In the genomic region with DNA sequence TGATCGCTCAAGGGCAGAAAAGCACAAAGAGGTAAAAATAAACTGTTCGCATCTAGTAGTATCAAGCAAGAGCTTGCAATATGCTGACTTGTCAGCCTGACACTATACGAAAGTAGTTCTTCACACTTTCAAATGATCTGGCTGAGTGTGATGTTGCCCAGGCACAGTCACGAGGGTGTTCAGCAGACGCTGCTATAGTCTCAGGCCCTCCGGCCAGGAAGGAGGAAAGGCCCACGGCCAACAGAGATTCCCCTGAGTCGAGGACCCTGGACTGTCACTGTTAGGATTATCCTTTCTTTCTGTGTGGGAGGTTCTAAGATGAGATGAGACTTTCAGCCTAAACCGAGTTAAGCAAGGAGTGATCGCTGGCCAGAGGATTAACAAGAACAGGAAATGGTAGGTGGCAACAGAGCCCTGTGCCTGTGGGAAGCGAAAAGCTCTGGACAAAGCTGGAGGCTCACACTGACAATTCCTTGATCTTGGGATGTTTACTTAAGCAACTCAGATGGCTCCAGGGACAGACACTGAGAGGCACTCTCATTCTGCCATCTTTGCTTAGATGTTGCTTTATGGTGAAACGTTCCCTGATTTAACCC, we compare ENCODE assay signal across 13 mouse cellular contexts.
DNase-seq lines count a peak whose midpoint lies in the region; ATAC-seq lines count a peak whose summit lies in the region.
"Had no signal": no experiment of that assay in that cellular context is flagged by ENCODE, and none has a peak within 500 bp of the region (broad histone marks: within the 10 kb centered on the region; RNA-seq: fewer than 3 reads in every experiment).

No protein-coding gene starts in this region.

- DNase-seq in frontal cortex, postnatal 25 days (ENCODE audit: low spot score in 2 of 2), result no peak
- DNase-seq in left cerebral cortex, adult 18-20 months (ENCODE audit: low spot score in 2 of 2), result peak; percentile 28 to 66
- no peak for DNase-seq in left cerebral cortex, postnatal 4 days
- peak; percentile 53 to 72 for DNase-seq in frontal cortex, postnatal 36 days (ENCODE audit: low spot score in 2 of 2)
- peak; percentile 61 for DNase-seq in telencephalon, adult 2 months (ENCODE audit: low read depth, low spot score)
- DNase-seq in embryo, embryonic 9.5 days (ENCODE audit: extremely low spot score), result no peak
- DNase-seq: cerebellum, adult 18-20 months; heart, adult 11 months; liver, embryonic 13.5 days; lung, postnatal 10 days; thymus, postnatal 4 days had no signal

- intact Hi-C loops in left cerebral cortex, postnatal 4 days (cut with DNase I), result loop anchor here (10.0 kb wide), 1 partner anchor 137 kb away; the partner anchor contains the start of gene Cttnbp2

- ATAC-seq in frontal cortex, adult (ENCODE audit: low TSS enrichment), result peak; percentile 71
- ATAC-seq: intestine, embryonic 15.5 days had no signal

Comparison
In these comparisons a context has a peak if more than half of its experiments do, and no peak if none do; other contexts are left out.
1. DNase-seq: peak in left cerebral cortex, adult 18-20 months (2 of 2), frontal cortex, postnatal 36 days (2 of 2) and telencephalon, adult 2 months (single experiment); none in frontal cortex, postnatal 25 days (0 of 2), left cerebral cortex, postnatal 4 days (single experiment) and embryo, embryonic 9.5 days (single experiment).